Mouse (Mus musculus) liver, adult 2 months (tissue): ENCODE data around the gene Rps25.
"Not testable (repeated sequence)": the region's sequence is repeated elsewhere in the genome, so short reads cannot be mapped to it uniquely, and the experiment has no call there.

Experiments used
- CTCF ChIP-seq: fragments of 200-500 bp; IDR thresholded peaks from 2 replicates; pipeline ENCODE4 v1.5.1; 2011; ENCODE audit warnings: low read depth, low read length, control low read depth
- POLR2A ChIP-seq: fragments of 200-500 bp; IDR thresholded peaks from 2 replicates; pipeline ENCODE4 v1.6.1; 2011; ENCODE audit warnings: low read length, control low read depth; ENCODE audit not compliant: insufficient read depth; ENCODE audit errors: extremely low read depth

- TF ChIP-seq CTCF, POLR2A: not testable (repeated sequence)
Measured at GRCm38 (mm10) chr9:44444402-44445025, 37.6 kb downstream of the Rps25 start.
